Mouse (Mus musculus): ENCODE results near the gene Cers3. TPM values are rescaled to one million over a fixed set of nuclear protein-coding genes. Genes with fewer than 3 reads are reported as not detected.
A peak's percentile ranks its signal among the peaks of the same experiment; 100 is the strongest.

The Cers3 gene
- total RNA-seq, 2 experiments from 2014 or later, result 0.32 to 0.61 TPM

- Histone ChIP-seq H3K4me3 (no peak overlapping the region), H3K27ac (no peak overlapping the region)
- TF ChIP-seq CTCF (conservative IDR thresholded peaks at IDR 0.05), result no peak
- DNase-seq (ENCODE audit: low spot score in 2 of 2), result no peak
Measured at GRCm38 (mm10) chr7:66791022-66791421, 47.7 kb downstream of the Cers3 start.

DNA sequence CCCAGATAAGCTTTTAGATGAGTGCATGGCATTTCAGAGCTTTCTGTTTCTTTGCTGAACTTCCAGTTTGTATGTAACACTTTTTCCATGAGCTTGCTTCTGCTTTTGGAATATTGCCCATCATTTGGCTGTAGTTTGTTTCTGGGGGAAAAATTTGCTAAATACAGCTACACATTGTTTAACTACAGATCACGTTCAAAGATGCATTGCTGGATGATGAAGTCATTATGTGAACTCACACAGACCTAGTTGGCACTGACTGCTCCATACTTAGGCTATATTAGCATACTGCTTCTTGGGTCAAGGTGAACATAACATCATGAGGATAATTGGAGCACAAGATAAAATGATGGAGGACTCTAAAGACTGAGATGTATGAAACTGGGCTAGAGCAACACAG, 53.6 kb downstream of the Cers3 start:
- H3K4me3 ChIP-seq, result no peak overlapping the region
- no peak overlapping the region for H3K27ac ChIP-seq
- TF ChIP-seq CTCF (conservative IDR thresholded peaks at IDR 0.05), result no peak
- no peak for DNase-seq (ENCODE audit: low spot score in 2 of 2)

- TF ChIP-seq CTCF (conservative IDR thresholded peaks at IDR 0.05), result no peak
- H3K27ac ChIP-seq, result no peak overlapping the region
- no peak for DNase-seq (ENCODE audit: low spot score in 2 of 2)
- H3K4me3 ChIP-seq, result no peak overlapping the region
Measured at GRCm38 (mm10) chr7:66797345-66797744, 54.0 kb downstream of the Cers3 start.

- Histone ChIP-seq H3K4me3 (no peak overlapping the region), H3K27ac (no peak overlapping the region)
- no peak for DNase-seq (ENCODE audit: low spot score in 2 of 2)
- no peak for TF ChIP-seq CTCF (conservative IDR thresholded peaks at IDR 0.05)
Measured at GRCm38 (mm10) chr7:66798826-66799225, 55.5 kb downstream of the Cers3 start.

DNA sequence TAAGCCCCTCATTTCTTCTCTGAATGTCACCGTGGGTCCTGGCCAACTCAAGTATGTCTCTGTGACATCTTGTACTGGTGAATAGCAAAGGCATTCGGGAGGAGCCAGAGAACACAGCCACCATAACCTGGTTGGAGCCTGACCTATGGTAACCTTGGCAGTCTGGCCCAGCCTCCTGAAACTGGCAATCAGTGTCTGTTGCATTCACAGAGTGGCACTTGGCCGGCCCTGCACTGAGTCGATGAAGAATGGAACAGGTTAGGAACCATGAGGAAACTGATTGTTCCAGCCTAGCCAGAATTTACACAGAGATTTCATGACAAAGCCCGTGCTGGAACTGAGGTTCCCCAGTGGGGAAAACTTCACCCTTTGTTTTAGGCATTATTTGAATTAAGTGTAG, 57.5 kb downstream of the Cers3 start:
- Histone ChIP-seq H3K27ac (no peak overlapping the region), H3K4me3 (no peak overlapping the region)
- DNase-seq (ENCODE audit: low spot score in 2 of 2), result no peak
- TF ChIP-seq CTCF (conservative IDR thresholded peaks at IDR 0.05), result no peak

- no peak overlapping the region for H3K27ac ChIP-seq
- DNase-seq (ENCODE audit: low spot score in 2 of 2), result no peak
- H3K4me3 ChIP-seq, result no peak overlapping the region
- no peak for TF ChIP-seq CTCF (conservative IDR thresholded peaks at IDR 0.05)
Measured at GRCm38 (mm10) chr7:66801785-66802184, 58.5 kb downstream of the Cers3 start.

GRCm38 (mm10) chr7:66803798-66804197, 60.5 kb downstream of the Cers3 start:
- DNase-seq (ENCODE audit: low spot score in 2 of 2), result no peak
- H3K27ac ChIP-seq, result no peak overlapping the region
- H3K4me3 ChIP-seq, result no peak overlapping the region
- no peak for TF ChIP-seq CTCF (conservative IDR thresholded peaks at IDR 0.05)

DNA sequence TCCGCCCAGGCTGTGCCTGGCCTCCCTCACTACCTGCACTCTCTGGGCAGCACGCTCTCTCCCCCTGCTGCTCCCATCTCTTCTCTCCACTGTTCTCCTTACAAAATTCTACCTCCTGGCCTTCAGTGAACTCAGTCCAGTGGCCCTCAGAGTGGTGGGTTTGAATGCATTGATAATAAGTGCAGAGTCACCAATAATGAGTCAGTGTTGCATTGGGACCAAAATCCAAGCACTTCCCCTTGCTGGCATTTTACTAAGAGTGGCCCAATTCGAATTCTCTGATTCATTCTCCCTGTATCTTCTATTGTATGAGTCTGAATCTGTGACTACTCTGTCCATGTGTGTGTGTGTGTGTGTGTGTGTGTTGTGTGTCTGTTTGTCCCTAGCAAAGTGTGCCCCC, 63.5 kb downstream of the Cers3 start:
- Histone ChIP-seq H3K27ac (no peak overlapping the region), H3K4me3 (no peak overlapping the region)
- DNase-seq (ENCODE audit: low spot score in 2 of 2), result no peak
- no peak for TF ChIP-seq CTCF (conservative IDR thresholded peaks at IDR 0.05)

GRCm38 (mm10) chr7:66810436-66810835, 67.1 kb downstream of the Cers3 start:
- H3K4me3 ChIP-seq, result no peak overlapping the region
- H3K27ac ChIP-seq, result no peak overlapping the region
- no peak for TF ChIP-seq CTCF (conservative IDR thresholded peaks at IDR 0.05)
- DNase-seq (ENCODE audit: low spot score in 2 of 2), result no peak

GRCm38 (mm10) chr7:66811294-66811693, 68.0 kb downstream of the Cers3 start:
- H3K27ac ChIP-seq, result no peak overlapping the region
- DNase-seq (ENCODE audit: low spot score in 2 of 2), result no peak
- no peak for TF ChIP-seq CTCF (conservative IDR thresholded peaks at IDR 0.05)
- no peak overlapping the region for H3K4me3 ChIP-seq

GRCm38 (mm10) chr7:66812289-66812688, 69.0 kb downstream of the Cers3 start:
- no peak for TF ChIP-seq CTCF (conservative IDR thresholded peaks at IDR 0.05)
- no peak overlapping the region for H3K27ac ChIP-seq
- no peak for DNase-seq (ENCODE audit: low spot score in 2 of 2)
- no peak overlapping the region for H3K4me3 ChIP-seq

DNA sequence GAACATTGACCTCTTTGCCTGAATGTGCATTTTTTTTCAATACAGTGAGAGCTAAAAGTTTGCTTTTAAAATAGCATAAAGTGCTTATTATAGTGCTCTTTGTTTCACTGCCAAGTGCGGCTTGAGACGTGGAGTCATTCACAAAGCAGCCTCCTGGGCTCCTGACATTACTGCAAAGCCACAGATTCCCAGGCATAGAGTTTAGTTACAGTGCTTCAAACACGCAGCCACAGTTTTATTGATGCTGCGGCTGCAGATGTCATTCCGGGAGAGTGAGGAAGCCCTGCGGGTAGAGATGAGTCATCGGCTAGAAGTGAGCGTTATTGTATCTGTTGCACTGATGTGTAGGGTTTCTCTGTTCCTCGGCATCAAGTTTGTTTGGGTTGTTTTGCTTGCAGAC, 69.4 kb downstream of the Cers3 start:
- DNase-seq (ENCODE audit: low spot score in 2 of 2), result peak; percentile 16 to 21
- no peak for TF ChIP-seq CTCF (conservative IDR thresholded peaks at IDR 0.05)
- no peak overlapping the region for H3K27ac ChIP-seq
- no peak overlapping the region for H3K4me3 ChIP-seq

- no peak for DNase-seq (ENCODE audit: low spot score in 2 of 2)
- no peak overlapping the region for H3K27ac ChIP-seq
- H3K4me3 ChIP-seq, result no peak overlapping the region
- TF ChIP-seq CTCF (conservative IDR thresholded peaks at IDR 0.05), result no peak
Measured at GRCm38 (mm10) chr7:66813172-66813571, 69.9 kb downstream of the Cers3 start.

- DNase-seq (ENCODE audit: low spot score in 2 of 2), result no peak
- Histone ChIP-seq H3K4me3 (no peak overlapping the region), H3K27ac (no peak overlapping the region)
- TF ChIP-seq CTCF (conservative IDR thresholded peaks at IDR 0.05), result no peak
Measured at GRCm38 (mm10) chr7:66815526-66815925, 72.2 kb downstream of the Cers3 start.

DNA sequence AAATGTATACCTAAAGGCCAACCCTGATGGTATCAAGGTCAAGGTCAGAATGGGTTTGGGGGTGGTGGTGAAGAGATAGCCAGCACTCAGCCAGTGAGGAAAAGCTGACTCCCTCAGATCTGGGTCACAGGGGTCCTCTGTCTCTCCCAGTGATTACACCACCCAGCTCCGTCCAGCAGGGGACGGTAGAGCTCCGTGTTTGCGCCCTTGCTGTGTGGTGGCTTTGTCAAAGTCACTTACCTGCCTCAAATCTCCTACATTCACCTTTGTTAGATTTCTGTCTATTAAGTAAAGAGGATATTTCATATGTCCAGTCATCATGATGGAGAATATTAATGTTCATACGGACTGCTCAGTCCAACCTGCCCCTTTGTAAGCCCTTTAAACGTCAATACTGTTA, 76.7 kb downstream of the Cers3 start:
- no peak overlapping the region for H3K4me3 ChIP-seq
- peak in 1 of 2 experiments; percentile 56 for DNase-seq (ENCODE audit: low spot score in 2 of 2)
- H3K27ac ChIP-seq, result no peak overlapping the region
- TF ChIP-seq CTCF (conservative IDR thresholded peaks at IDR 0.05), result peak; percentile 98
